Mouse (Mus musculus): ENCODE measurements around the gene Ahcyl1.

Ahcyl1 gene

DNA sequence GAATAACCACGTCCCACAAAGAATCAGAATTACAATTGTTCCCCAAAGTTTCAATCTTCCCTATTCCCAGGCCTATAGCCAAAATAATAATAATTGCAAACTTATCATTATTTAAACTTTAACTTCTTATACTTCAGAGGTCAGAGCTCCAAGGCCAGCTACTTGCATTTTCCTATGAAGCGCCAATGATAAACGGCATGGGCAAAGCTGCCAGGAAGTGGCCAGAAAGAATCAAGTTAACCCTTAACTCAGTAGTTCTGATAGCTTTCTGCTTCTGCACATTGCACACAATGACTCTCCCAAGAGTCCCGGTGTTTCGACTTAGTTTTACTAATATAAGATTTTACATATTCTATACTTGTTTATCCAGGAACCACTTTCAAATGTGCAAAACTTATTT, 46.1 kb downstream of the Ahcyl1 start:
- peak; percentile 82 for DNase-seq

GRCm38 (mm10) chr3:107646947-107647346, 49.4 kb downstream of the Ahcyl1 start:
- DNase-seq, result no peak

DNA sequence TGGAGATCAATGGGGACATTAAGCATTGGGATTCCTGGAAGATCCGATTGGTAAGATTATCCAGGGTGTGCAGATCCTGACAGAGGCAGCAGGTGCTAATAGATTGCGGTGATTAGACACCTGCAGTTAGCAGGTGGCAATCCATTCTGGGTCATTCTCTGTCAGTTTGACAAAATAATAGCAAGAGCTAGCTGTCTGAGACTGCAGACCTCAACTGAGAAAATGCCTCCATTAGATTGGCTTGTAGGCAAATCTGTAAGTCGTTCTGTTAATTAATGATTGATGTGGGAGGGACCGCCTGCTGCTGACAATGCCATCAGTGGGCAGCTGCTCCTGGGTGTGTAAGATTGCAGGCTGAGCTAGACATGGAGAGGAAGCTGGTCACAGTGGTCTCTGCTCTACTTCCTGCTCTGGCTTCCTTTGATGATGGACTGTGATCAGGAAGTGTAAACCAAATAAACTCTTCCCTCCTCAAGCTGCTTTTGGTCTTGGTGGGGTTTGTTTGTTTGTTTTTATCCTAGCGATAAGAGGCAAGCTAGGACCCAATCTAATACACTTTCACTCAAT, 58.7 kb downstream of the Ahcyl1 start:
- DNase-seq, result no peak

- no peak for DNase-seq
Observed at GRCm38 (mm10) chr3:107636236-107636635, 60.1 kb downstream of the Ahcyl1 start.

DNA sequence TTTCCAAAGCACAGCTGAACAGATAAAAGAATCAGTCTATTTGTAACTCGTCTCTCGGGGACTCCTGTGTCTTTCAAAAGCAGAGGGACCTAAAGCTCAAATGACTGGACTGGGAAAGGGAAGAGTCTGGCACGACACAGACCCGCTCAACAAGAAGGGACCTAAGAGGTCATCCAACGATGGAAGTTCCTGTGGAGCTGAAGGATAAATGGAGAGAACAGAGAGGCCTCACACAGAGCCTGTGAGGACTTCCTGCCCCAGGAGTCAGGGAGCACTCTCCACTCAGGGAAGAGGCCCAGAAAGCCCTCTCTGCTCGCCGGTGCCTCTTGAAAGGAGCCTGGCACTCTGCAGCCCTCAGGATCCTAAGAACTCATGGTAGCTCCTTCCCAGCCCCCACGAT, 60.5 kb downstream of the Ahcyl1 start:
- DNase-seq, result no peak

DNA sequence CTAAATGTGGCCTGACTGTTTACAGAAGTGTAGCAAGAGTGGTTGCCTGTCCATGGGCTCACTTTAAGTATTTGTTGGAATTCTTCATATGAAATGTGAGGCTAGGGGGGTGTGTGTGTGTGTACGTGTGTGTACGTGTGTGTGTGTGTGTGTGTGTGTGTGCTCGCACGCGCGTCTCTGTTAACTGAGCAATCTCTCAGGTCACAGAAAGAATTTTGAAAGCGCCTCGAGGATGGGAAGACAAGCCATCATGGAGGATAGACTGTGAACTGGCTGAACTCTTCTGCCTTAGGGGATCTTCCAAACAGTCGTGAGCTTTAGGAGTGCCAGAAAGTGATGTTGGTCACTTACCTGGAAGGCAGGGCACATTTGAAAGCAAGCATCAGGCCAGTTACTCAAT, 62.5 kb downstream of the Ahcyl1 start:
- no peak for DNase-seq

DNA sequence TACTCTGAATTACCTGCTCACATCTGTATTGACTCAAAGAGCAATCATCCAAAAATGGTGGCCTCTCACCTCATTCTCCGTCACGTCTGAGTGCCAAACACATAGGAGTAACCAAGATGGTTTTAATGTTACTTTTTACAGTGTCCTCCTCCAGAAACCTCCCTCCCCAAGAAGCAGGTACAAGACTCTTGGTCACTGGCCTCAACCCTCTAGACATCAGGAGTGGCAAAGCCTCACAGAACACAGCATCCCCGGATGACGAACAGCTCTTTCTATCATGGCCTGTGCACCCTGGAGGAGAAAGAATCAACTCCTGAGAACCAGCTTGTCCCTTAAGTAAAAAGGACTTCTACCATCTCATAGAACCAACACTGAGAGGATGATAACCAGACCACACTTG, 63.6 kb downstream of the Ahcyl1 start:
- DNase-seq, result no peak

- peak; percentile 97 for DNase-seq
Observed at GRCm38 (mm10) chr3:107631523-107631958, 64.8 kb downstream of the Ahcyl1 start, which contains the start of gene Strip1. Gene Strip1 (minus strand): TSS chr3:107631694.

GRCm38 (mm10) chr3:107630682-107631522, 65.5 kb downstream of the Ahcyl1 start, which contains the start of gene Gm10961:
Gene Gm10961 (plus strand): TSS chr3:107631322.
- DNase-seq, result peak; percentile 85

GRCm38 (mm10) chr3:107629411-107629810, 66.9 kb downstream of the Ahcyl1 start:
- DNase-seq, result no peak

DNA sequence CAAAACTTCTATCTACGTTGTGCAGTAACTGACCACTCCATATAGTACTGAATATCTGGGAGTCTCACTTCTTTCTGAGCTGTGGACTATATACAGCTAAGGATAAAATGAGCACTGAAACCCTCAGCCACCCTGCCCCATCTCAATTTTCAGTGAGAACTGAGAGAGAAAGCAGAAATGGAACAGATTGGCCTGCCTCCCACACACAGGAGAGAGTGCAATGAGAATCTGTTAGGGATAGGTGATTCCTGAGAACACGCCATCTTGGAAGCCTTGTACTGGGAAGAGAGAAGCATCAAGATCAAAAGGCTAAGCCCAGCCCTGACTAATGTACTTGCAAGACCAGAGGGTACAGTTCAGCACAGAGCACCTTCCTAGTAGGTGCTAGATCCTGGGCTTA, 67.8 kb downstream of the Ahcyl1 start:
- DNase-seq, result no peak

- no peak for DNase-seq
Observed at GRCm38 (mm10) chr3:107627641-107628040, 68.7 kb downstream of the Ahcyl1 start.

GRCm38 (mm10) chr3:107626751-107627150, 69.6 kb downstream of the Ahcyl1 start:
- no peak for DNase-seq

DNA sequence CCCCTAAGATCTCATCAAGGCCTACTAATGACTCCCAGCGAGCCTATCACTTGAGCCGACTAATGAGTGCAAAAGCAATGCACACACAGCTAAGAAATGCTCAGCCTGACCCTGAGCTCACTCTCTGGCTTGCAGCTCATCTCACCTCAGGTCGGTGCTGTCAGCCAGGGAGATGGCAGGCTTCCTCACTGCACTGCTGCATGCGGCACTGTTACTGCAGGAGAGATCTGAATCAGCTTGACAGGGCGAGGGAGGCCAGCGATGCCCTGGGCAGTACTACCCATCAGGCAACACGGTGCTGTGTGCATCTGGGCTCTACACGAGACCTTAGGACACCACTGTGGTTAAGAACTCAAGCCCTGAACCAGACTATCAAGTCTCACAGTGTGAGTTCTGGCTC, 70.8 kb downstream of the Ahcyl1 start:
- DNase-seq, result no peak

GRCm38 (mm10) chr3:107624424-107624823, 71.9 kb downstream of the Ahcyl1 start:
- DNase-seq, result no peak

- DNase-seq, result no peak
Observed at GRCm38 (mm10) chr3:107622537-107622936, 73.8 kb downstream of the Ahcyl1 start.

- no peak for DNase-seq
Observed at GRCm38 (mm10) chr3:107621286-107622075, 74.9 kb downstream of the Ahcyl1 start.

- DNase-seq, result no peak
Observed at GRCm38 (mm10) chr3:107619911-107620310, 76.4 kb downstream of the Ahcyl1 start.

DNA sequence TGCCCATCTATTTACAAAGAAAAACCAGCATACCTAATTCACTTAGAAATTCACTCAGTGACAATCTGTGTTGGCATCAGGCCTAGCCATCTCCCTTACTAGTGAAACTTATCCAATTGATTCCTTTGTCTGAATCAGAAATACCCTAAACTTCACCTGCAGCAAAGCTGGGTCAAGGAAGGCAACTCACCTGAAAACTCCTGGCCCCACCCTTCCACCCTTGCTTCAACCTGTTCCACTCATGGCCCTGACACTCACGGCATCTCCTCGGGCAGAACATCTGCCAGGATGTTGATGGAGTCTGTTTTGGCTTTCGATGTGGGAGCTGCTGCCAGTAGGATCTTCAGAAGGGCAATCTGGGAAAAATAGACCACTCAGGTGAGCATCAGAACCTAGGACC, 78.6 kb downstream of the Ahcyl1 start:
- DNase-seq, result no peak
